Mouse (Mus musculus): Measurements from ENCODE around the gene Tpsb2. TPM values are rescaled to one million over a fixed set of nuclear protein-coding genes. Genes with fewer than 3 reads are reported as not detected.

Gene Tpsb2
- total RNA-seq, 2 experiments from 2014 or later, result 0.96 TPM; not detected in 1

DNA sequence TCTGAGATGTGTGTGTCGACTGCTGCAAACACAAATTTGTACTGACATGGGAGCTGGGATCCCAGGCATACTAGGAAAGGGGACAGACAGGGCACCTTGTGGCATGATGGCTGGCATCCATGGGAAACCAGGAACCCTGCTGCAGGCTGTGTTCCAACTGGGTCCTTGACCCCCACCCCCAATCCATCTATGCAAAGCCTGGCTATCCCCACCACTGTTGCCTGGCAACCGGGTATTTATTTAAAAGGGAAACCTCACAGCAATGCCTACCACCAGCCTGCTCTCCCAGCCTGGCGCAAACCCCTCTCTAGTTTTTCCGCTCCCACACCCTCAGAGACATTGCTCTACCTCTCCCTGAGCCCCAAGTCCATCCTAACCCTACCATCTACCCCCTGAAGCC, 41.2 kb downstream of the Tpsb2 start:
- no peak for DNase-seq

DNA sequence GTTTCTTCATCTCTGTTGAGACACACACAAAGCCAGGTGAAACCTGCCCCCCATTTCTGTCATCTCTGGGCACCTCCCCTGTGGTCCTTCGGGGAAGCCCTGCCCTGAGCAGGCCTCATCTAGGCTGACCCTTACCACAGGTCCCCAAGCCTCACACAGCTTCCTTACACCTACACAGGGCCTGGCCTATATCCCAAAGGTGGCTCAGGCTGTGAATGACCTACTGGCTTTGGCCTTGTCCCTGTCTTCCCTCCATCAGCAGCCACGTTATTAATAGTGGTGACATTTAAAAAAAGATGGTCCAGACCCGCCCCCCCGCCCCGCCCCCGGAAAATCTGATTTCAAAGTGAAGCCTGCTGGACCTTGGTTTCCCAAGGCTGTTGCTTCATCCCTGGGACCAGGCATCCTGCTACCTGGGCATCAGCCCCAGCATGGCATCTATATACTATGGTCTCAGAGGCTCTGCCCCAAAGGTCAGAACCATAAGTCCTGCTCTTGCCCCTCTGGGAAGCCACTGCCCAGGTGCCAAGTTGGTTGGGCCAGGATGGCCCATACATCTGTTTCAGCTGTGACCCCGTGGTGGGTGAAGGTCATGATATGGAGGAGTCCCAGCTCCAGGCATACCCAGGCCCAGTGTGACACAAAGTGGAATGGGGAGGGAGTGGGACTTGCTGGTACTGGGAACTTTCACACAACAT, 42.3 kb downstream of the Tpsb2 start:
- no peak for DNase-seq

DNA sequence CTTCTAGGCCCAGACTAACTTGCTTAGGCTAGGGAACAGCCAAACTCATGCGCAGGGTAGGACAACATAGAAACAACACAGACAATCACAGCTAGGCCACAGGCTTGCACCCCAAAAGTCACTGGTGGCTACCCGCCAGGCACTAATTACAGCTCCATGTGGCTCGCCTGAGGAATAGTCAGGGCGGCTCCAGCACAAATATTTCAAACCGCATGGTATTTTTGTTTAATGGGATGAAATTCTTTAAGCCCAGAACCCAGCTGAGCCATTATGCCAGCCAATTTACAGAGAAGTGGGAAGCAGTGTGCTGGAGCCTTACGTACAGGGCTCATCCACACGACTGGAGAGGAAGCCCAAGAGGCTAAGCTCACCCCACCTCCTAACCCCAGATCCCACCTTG, 43.5 kb downstream of the Tpsb2 start:
- no peak for DNase-seq

DNA sequence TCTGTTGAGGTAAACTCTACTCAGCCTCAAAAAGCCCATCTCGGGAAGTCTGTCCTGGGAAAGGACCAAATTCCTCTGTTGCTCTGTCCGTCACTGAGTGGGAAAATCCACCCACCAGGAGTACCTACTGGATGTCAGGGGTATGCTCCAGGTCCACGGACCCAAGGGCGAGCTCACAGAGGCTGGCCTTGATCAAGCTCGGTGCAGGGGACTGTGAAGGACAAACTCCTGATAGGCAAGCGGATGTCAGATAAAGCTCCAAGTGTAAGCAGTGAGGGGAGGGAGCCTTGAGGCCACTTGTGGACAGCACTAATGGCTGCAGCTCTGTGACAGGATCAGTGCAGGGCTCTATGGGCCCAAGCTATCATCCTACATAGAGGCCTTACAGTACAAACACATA, 44.1 kb downstream of the Tpsb2 start:
- no peak for DNase-seq

DNA sequence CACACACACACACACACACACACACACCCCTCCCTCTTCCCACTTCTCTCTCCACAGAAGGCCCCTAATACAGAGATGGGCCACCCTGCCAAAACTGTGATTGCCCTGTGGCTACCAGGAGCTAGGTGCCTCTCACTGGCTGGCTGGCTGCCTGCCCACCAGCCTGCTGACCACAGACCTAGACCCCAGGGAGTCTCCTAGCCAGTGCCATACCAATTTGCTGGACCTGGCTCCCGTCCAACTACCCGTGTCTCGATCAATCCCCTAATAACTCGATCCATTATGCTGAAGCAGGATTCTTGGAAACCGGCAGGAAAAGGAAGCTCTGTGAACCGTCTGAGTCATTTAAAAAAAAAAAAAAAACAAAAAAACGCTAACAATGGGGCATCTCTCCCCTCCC, 44.7 kb downstream of the Tpsb2 start:
- DNase-seq, result no peak

DNA sequence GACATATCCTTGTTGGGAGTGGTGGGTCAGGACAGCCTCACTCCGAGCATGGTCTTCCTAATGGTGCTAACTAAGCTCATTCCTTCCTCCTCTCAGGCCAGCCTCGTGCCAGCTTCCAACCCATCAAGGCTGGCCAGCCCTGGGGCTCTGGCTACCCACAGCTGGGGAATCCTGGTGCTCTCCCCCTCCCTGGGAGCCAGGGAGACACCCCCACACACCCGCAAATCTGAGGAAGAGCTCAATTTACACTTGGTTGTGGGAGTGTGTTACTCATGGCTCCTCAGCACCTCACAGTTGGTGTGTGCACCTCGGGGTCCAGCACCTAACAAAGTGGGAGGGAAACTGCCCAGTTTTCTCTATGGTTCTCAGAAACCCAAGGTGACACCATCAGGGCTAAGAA, 45.1 kb downstream of the Tpsb2 start:
- DNase-seq, result no peak

DNA sequence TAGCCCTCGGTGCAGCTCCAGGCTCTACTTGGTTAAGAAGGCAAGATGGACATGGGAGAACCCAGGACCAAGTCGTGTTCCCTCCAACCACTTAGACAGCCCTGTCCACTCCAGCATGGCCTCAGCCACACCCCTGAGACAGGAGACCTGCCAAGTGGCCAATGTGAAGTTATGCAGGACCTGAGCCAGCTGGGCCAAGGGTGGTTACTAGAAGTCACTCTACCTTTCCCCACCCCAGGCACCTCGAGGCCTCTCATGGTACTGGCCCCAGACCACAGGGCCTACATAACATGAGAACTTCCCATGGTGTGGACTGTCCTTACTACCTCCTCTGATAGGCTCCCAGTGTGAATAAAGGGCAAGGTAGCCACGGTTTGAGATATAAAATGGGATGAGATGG, 48.1 kb downstream of the Tpsb2 start:
- no peak for DNase-seq

DNA sequence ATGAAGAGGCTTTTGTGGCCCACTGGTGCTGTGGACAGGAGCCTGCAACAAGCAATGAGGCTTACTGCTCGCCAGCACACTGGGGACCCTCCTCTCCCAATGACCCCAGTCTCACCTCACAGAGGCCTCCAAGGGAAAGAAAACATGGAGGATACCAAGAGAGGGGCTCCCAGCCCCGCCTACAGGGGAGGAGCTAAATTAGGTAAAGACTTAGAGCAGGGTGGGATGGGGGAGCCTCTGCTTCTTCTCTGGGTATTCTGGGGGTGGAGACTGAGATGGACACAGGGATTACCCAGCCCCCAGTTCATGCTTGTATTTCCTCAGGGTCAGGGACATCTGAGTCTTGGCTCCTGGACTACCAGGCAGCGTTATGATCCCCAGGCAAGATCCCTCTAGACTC, 48.8 kb downstream of the Tpsb2 start:
- DNase-seq, result no peak

DNA sequence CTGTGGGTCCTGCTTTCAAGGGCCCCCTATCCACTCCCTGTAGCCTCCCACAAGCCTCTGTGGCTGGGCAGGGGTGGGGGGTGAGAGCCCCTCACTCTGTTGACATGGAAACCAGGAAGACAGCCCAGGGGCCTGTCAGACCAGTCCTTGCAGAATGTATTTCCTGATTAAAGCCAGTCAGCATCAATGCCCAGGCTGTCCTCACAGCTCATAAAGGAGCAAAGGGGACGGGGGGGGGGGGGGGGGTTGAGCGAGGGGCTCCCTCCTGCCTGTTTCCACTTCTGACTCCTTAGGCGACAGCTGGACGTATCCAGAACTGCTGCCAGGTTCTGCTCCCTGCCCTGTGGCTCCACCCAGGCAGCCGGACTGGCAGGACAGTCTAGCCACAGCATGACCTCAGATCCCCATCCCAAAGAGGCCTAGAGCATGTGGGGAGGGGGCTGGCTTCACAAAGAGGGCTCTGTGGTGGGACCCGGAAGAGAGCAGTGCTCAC, 49.4 kb downstream of the Tpsb2 start:
- DNase-seq, result no peak

DNA sequence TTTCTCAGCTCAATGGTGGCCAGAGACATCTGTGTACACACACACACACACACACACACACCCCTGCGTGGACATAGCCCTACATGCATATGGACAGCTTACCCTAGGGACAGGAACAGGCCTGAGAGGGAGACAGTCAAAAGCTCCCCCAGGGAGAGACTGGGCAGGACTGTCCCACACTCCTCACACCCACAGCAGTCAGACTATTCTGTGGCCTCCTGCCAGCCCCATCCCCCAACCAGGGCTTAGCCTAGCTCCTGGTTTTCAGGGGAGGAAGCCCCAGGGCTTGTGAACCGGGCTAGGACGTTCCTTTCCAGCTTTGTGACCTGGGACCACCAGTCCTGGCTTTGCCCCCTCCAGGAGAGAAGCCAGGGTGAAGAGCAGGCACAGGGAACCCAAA, 50.1 kb downstream of the Tpsb2 start:
- DNase-seq, result no peak

DNA sequence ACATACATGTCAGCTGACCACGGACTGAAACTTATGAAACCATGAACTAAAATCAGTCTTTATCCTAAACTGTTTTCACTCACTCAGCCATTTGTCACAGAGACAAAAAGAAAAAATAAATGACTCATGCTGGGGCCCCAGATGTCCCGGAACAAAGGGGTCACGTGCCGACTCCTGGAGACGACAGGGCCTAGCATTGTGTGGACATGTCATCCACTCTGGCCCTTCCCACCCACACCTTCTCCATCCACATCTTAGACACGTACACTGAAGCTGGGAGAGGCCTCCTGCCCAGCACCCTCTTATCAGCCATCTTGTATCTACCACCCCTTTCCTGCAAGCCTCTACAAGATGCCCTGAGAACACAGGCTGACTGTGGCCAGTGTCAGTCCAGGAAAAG, 51.9 kb downstream of the Tpsb2 start:
- DNase-seq, result no peak

Other genes with a start within 250 kb of the Tpsb2 start
- 1 to 10 TPM; 2.3 to 2.5 TPM for gene Ptx4, start 245.5 kb upstream of the Tpsb2 start, total RNA-seq (2021)
- gene Clcn7, start 232.9 kb upstream of the Tpsb2 start, total RNA-seq (2021), result 10 to 100 TPM; 52.3 to 53.0 TPM
- gene Ccdc154, start 203.8 kb upstream of the Tpsb2 start, total RNA-seq (2021), result under 1 TPM; 0.15 TPM
- gene Gm38655, start 190.8 kb upstream of the Tpsb2 start, total RNA-seq (2021), result not detected
- gene BC003965, start 181.8 kb upstream of the Tpsb2 start, total RNA-seq (2021), result 10 to 100 TPM; 20.3 to 22.6 TPM
- gene Unkl, start 177.9 kb upstream of the Tpsb2 start, total RNA-seq (2021), result 10 to 100 TPM; 39.4 to 44.6 TPM
- 10 to 100 TPM; 67.3 to 72.2 TPM for gene Gnptg, start 126.2 kb upstream of the Tpsb2 start, total RNA-seq (2021)
- 10 to 100 TPM; 23.5 to 25.5 TPM for gene Tsr3, start 126.1 kb upstream of the Tpsb2 start, total RNA-seq (2021)
- 1 to 10 TPM; 6.2 to 7.7 TPM for gene Baiap3, start 109.9 kb upstream of the Tpsb2 start, total RNA-seq (2021)
- gene Ube2i, start 91.7 kb upstream of the Tpsb2 start, total RNA-seq (2021), result 100 to 1,000 TPM; 234 to 241 TPM
- not detected for gene Prss34, start 67.9 kb upstream of the Tpsb2 start, total RNA-seq (2021)
- not detected for gene Prss28, start 57.7 kb upstream of the Tpsb2 start, total RNA-seq (2021)
- gene Prss29, start 47.7 kb upstream of the Tpsb2 start, total RNA-seq (2021), result not detected
- under 1 TPM in 1 of 2 experiments, not detected in 1; 0.56 TPM for gene Tpsab1, start 20.7 kb upstream of the Tpsb2 start, total RNA-seq (2021)
- not detected for gene Tpsg1, start 3.0 kb downstream of the Tpsb2 start, total RNA-seq (2021)
- gene Cacna1h, start 67.5 kb downstream of the Tpsb2 start, total RNA-seq (2021), result 100 to 1,000 TPM; 107 to 127 TPM
- 1 to 10 TPM; 1.2 to 2.8 TPM for gene Tekt4, start 88.3 kb downstream of the Tpsb2 start, total RNA-seq (2021)
- under 1 TPM in 1 of 2 experiments, not detected in 1; 0.23 TPM for gene Sstr5, start 131.0 kb downstream of the Tpsb2 start, total RNA-seq (2021)
- 10 to 100 TPM; 55.1 to 57.5 TPM for gene Sox8, start 204.4 kb downstream of the Tpsb2 start, total RNA-seq (2021)
- 10 to 100 TPM; 28.3 to 28.8 TPM for gene Lmf1, start 212.8 kb downstream of the Tpsb2 start, total RNA-seq (2021)

Measured in layer of hippocampus, postnatal 36 days (tissue).